ENCODE assay signal across 8 mouse cellular contexts in the genomic region with DNA sequence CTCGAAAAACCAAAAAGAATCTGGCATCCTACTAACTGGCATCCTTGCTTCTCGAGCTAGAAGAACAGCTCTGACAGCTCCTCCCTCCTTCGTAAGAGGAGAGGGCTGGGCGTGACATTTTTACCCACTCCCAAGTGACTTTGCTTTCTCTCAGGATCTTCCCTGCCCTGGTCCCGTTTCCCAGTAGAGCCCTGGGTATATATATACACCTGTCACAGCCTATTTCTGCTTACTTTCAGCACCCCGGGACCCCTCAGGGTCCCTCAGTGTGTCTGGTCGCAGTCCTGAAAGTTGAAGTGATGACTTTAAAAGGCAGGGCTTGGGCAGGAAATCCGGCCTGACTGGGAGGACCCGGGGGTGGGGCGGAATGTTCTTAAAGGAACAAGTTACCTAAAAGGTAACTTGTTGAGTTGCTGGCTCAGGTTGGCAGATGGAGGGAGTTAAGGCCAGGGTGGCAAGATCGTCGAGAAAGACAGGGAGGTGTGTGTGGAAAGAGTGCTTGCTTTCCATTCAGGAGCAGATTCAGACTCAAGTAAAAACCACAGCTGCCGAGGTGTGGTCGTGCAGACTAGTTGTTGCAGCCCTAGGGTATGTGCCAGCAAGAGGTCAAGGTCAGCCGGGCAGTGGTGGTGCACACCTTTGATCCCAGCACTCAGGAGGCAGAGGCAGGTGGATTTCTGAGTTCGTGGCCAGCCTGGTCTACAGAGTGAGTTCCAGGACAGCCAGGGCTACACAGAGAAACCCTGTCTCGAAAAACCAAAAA. TPM values are rescaled to one million over a fixed set of nuclear protein-coding genes. Genes with fewer than 3 reads are reported as not detected.
DNase-seq lines count a peak whose midpoint lies in the region; ATAC-seq lines count a peak whose summit lies in the region.

A gene (minus strand): TSS at position 312 of the 763 bp plus-strand sequence.

- peak within 1 kb of the TSS; percentile 38 for H3K4me2 ChIP-seq in embryonic facial prominence, embryonic 11.5 days (ENCODE audit: low read depth, low read length)

- no peaks in the 10 kb centered on the region for H3K36me3 ChIP-seq in embryonic facial prominence, embryonic 11.5 days (replicated peaks; ENCODE audit: control insufficient read depth, insufficient read depth, low read depth, low read length)

- ATAC-seq in embryonic facial prominence, embryonic 11.5 days (replicated peaks; ENCODE audit: insufficient number of reproducible peaks, low FRiP score, low TSS enrichment, low read depth): 0 out of 2 replicates have a peak, but pooled peaks have one; percentile 29
- peak; percentile 81 for ATAC-seq in monocyte, adult 5-6 weeks (replicated peaks; ENCODE audit: insufficient number of reproducible peaks, low FRiP score, low TSS enrichment, poor library complexity, severe bottlenecking)

- H3K4me1 ChIP-seq in embryonic facial prominence, embryonic 11.5 days (ENCODE audit: control insufficient read depth, insufficient read depth, low read length): no peaks in the 10 kb centered on the region

- H3K27ac ChIP-seq in embryonic facial prominence, embryonic 11.5 days (replicated peaks; ENCODE audit: low read depth, low read length): no peak within 1 kb of the TSS

- peak within 1 kb of the TSS; percentile 38 for H3K4me3 ChIP-seq in embryonic facial prominence, embryonic 11.5 days (ENCODE audit: low read depth, low read length)

- WGBS in embryonic facial prominence, embryonic 11.5 days: 20% methylated on average over 17 of the region's 17 CpGs

- no peaks in the 10 kb centered on the region for H3K9me3 ChIP-seq in embryonic facial prominence, embryonic 11.5 days (replicated peaks; ENCODE audit: control insufficient read depth, low read length)

- peak within 1 kb of the TSS; percentile 26 for H3K9ac ChIP-seq in embryonic facial prominence, embryonic 11.5 days (replicated peaks; ENCODE audit: low read length)

- peak; percentile 76 to 77 for DNase-seq in urinary bladder, adult 18-20 months (ENCODE audit: low spot score in 2 of 2)
- no peak for DNase-seq in urinary bladder, postnatal 10 days (ENCODE audit: low spot score)
- peak; percentile 81 for DNase-seq in embryonic facial prominence, embryonic 11.5 days (ENCODE audit: low spot score)
- peak; percentile 98 for DNase-seq in heart, adult 11 months
- DNase-seq in kidney, adult 18-20 months: peak; percentile 92
- peak; percentile 79 for DNase-seq in liver
- DNase-seq in spleen, postnatal 36 days (ENCODE audit: low spot score in 2 of 2): peak; percentile 83 to 88

- no peaks in the 10 kb centered on the region for H3K27me3 ChIP-seq in embryonic facial prominence, embryonic 11.5 days (ENCODE audit: control insufficient read depth, insufficient read depth, low read length)

RNA-seq across cellular contexts. Expression of the gene that starts here (rescaled TPM):
- 1.4 and 1.5 TPM in 2 replicates for polyA plus RNA-seq in embryonic facial prominence, embryonic 11.5 days (2014; fragmentation: Nextera tagmentation; extraction: Ambion mirVana)
- 4.7 to 7.0 TPM (median 6.8 TPM) in 3 replicates for total RNA-seq in monocyte, adult 5-6 weeks (2017)
